Mouse (Mus musculus): ENCODE measurements at regions not wholly inside any gene's neighbourhood (a gene's known extent, or its start where the extent isn't known, plus 50 kb on each side); places are given as distances from the start of the nearest gene placed in this dataset.
A peak's percentile ranks its signal among the peaks of the same experiment; 100 is the strongest.

- DNase-seq (ENCODE audit: low spot score), result peak; percentile 35
Observed at GRCm38 (mm10) chr2:123023918-123024317, 258.9 kb downstream of the Sqor start.

- no peak for DNase-seq (ENCODE audit: low spot score)
Observed at GRCm38 (mm10) chr2:123024380-123024779, 259.3 kb downstream of the Sqor start.

GRCm38 (mm10) chr2:123024976-123025585 is 260.0 kb downstream of the Sqor start:
- DNase-seq (ENCODE audit: low spot score), result peak; percentile 38

GRCm38 (mm10) chr2:123047321-123047720 is 282.3 kb downstream of the Sqor start:
- no peak for DNase-seq (ENCODE audit: low spot score)

GRCm38 (mm10) chr2:123064648-123065047 is 299.6 kb downstream of the Sqor start:
- DNase-seq (ENCODE audit: low spot score), result no peak

- no peak for DNase-seq (ENCODE audit: low spot score)
Observed at GRCm38 (mm10) chr2:123068809-123069208, 303.8 kb downstream of the Sqor start.

GRCm38 (mm10) chr2:123072653-123073052 is 307.6 kb downstream of the Sqor start:
- DNase-seq (ENCODE audit: low spot score), result no peak

- DNase-seq (ENCODE audit: low spot score), result no peak
Observed at GRCm38 (mm10) chr2:123073476-123074085, 308.5 kb downstream of the Sqor start.

GRCm38 (mm10) chr2:123092726-123093125 is 327.7 kb downstream of the Sqor start:
- DNase-seq (ENCODE audit: low spot score), result no peak

GRCm38 (mm10) chr2:123103530-123103929 is 338.5 kb downstream of the Sqor start:
- DNase-seq (ENCODE audit: low spot score), result no peak

GRCm38 (mm10) chr2:123131496-123131895 is 366.5 kb downstream of the Sqor start:
- DNase-seq (ENCODE audit: low spot score), result no peak

GRCm38 (mm10) chr2:123153170-123153569 is 388.1 kb downstream of the Sqor start:
- DNase-seq (ENCODE audit: low spot score), result no peak

- no peak for DNase-seq (ENCODE audit: low spot score)
Observed at GRCm38 (mm10) chr2:123165384-123165783, 400.3 kb downstream of the Sqor start.

GRCm38 (mm10) chr2:123170611-123171010 is 405.6 kb downstream of the Sqor start:
- no peak for DNase-seq (ENCODE audit: low spot score)

GRCm38 (mm10) chr2:123182208-123182607 is 417.2 kb downstream of the Sqor start:
- no peak for DNase-seq (ENCODE audit: low spot score)

- DNase-seq (ENCODE audit: low spot score), result no peak
Observed at GRCm38 (mm10) chr2:123190795-123191582, 426.0 kb downstream of the Sqor start.

- peak; percentile 29 for DNase-seq (ENCODE audit: low spot score)
Observed at GRCm38 (mm10) chr2:123194533-123194932, 429.5 kb downstream of the Sqor start.
